Mouse (Mus musculus) midbrain, postnatal 0 days (tissue): ENCODE measurements around the gene Ang5. TPM values are rescaled to one million over a fixed set of nuclear protein-coding genes. Genes with fewer than 3 reads are reported as not detected.
"Not testable (repeated sequence)": the region's sequence is repeated elsewhere in the genome, so short reads cannot be mapped to it uniquely, and the experiment has no call there.

Source experiments
- ATAC-seq: fragments of 200-750 bp; cut with Nextera tagmentation; 2 replicates; pipeline ENCODE4 v1.8.0; 2017; ENCODE audit warnings: moderate number of reproducible peaks, mild to moderate bottlenecking, moderate TSS enrichment, moderate library complexity; ENCODE audit not compliant: low FRiP score
- DNase-seq: peaks from one replicate; pipeline ENCODE4 v3.0.0-alpha.2; 2015; ENCODE audit warnings: low spot score
- H3K27ac ChIP-seq: fragments of 300-500 bp; sonication (generic); 2 replicates; pipeline ENCODE4 v1.5.1; 2014; ENCODE audit warnings: low read depth, mild to moderate bottlenecking, low read length, mixed read lengths
- H3K27me3 ChIP-seq: fragments of 300-500 bp; sonication (generic); 2 replicates; pipeline ENCODE4 v1.6.1; 2014; ENCODE audit warnings: low read length, control low read depth, mixed read lengths; ENCODE audit not compliant: insufficient read depth
- H3K36me3 ChIP-seq: fragments of 300-500 bp; sonication (generic); 2 replicates; pipeline ENCODE4 v1.6.1; 2014; ENCODE audit warnings: low read length, control low read depth, mixed read lengths; ENCODE audit not compliant: insufficient read depth
- H3K4me1 ChIP-seq: fragments of 300-500 bp; sonication (generic); 2 replicates; pipeline ENCODE4 v1.6.1; 2014; ENCODE audit warnings: mild to moderate bottlenecking, control low read depth, antibody characterized with exemption, low read length, mixed read lengths; ENCODE audit not compliant: insufficient read depth
- H3K4me2 ChIP-seq: fragments of 300-500 bp; sonication (generic); 2 replicates; pipeline ENCODE4 v1.6.1; 2014; ENCODE audit warnings: low read depth, mild to moderate bottlenecking, low read length, mixed read lengths; ENCODE audit not compliant: poor library complexity, severe bottlenecking
- H3K4me3 ChIP-seq: fragments of 300-500 bp; sonication (generic); 2 replicates; pipeline ENCODE4 v1.5.1; 2014; ENCODE audit warnings: low read depth, mild to moderate bottlenecking, low read length, moderate library complexity
- H3K9ac ChIP-seq: fragments of 300-500 bp; sonication (generic); replicated peaks from 2 replicates; pipeline ENCODE4 v1.6.1; 2014; ENCODE audit warnings: mild to moderate bottlenecking, low read length, moderate library complexity, mixed read lengths; ENCODE audit not compliant: poor library complexity, severe bottlenecking
- H3K9me3 ChIP-seq: fragments of 300-500 bp; sonication (generic); 2 replicates; pipeline ENCODE4 v1.6.1; 2016; ENCODE audit warnings: low read length, control low read depth
- CTCF ChIP-seq: IDR thresholded peaks from 2 replicates; pipeline ENCODE4 v1.5.1; 2016; ENCODE audit warnings: antibody characterized with exemption, mild to moderate bottlenecking
- WGBS: fragments of 180-500 bp; shearing (Covaris S2); extraction: QIAGEN DNeasy Blood & Tissue Kit; methylation state at CpG from one replicate; pipeline ENCODE4 v1.1.7; 2014; 5-methylcytosine and 5-hydroxymethylcytosine counted together
- polyA plus RNA-seq: library from polyadenylated mRNA; unstranded; fragments of >200 nt; fragmentation: Nextera tagmentation; extraction: Ambion mirVana; gene quantifications from 2 replicates; pipeline ENCODE4 v1.2.1, GENCODE M21; 2015
- total RNA-seq: library from RNA; depleted of rRNA; stranded (reverse); fragments of >200 nt; gene quantifications from 2 replicates; pipeline ENCODE4 v1.2.3, GENCODE M21; 2014; rRNA removed

Ang5 gene
- total and polyA plus RNA-seq, 2 experiments from 2014 or later, result not detected

- Histone ChIP-seq H3K4me3 (no peak within 1 kb of the TSS), H3K27me3 (no peaks in the 10 kb centered on the region), H3K27ac (no peak within 1 kb of the TSS), H3K4me2 (no peak within 1 kb of the TSS), H3K36me3 (no peaks in the 10 kb centered on the region), H3K9me3 (no peaks in the 10 kb centered on the region), H3K9ac (no peak within 1 kb of the TSS), H3K4me1 (no peaks in the 10 kb centered on the region)
- TF ChIP-seq CTCF, result no peak
- 81% methylated on average over 1 of the region's 1 CpGs for WGBS
- ATAC-seq, result no peak
- no peak for DNase-seq
Observed at GRCm38 (mm10) chr14:44002169-44002568, 45.3 kb downstream of the Ang5 start, which contains the start of gene Ang6. Gene Ang6, minus strand, starts transcription at chr14:44002269.

- H3K4me1 ChIP-seq, H3K27me3 ChIP-seq, DNase-seq, ATAC-seq, H3K4me2 ChIP-seq, H3K9me3 ChIP-seq, H3K9ac ChIP-seq, H3K4me3 ChIP-seq, H3K36me3 ChIP-seq, H3K27ac ChIP-seq: not testable (repeated sequence)
- no CpG with 5 or more reads among the region's 1 CpGs for WGBS
Observed at GRCm38 (mm10) chr14:44008021-44008420, 51.2 kb downstream of the Ang5 start.

- H3K4me3 ChIP-seq, H3K4me1 ChIP-seq, H3K9me3 ChIP-seq, H3K36me3 ChIP-seq, H3K9ac ChIP-seq, H3K27ac ChIP-seq, H3K4me2 ChIP-seq, H3K27me3 ChIP-seq, DNase-seq, ATAC-seq: not testable (repeated sequence)
- WGBS, result 51% methylated on average over 2 of the region's 2 CpGs
Observed at GRCm38 (mm10) chr14:44009686-44010085, 52.8 kb downstream of the Ang5 start.

Other genes with a start within 250 kb of the Ang5 start
- gene Gm16506, start 229.6 kb upstream of the Ang5 start, total RNA-seq, result not detected in 2 replicates
- gene Gm16506, start 229.6 kb upstream of the Ang5 start, polyA plus RNA-seq, result not detected in 2 replicates
- not detected in 2 replicates for gene Gm6526, start 209.2 kb upstream of the Ang5 start, total RNA-seq
- not detected in 2 replicates for gene Gm6526, start 209.2 kb upstream of the Ang5 start, polyA plus RNA-seq
- not detected in 2 replicates for gene Gm8180, start 172.3 kb upstream of the Ang5 start, total RNA-seq
- gene Gm8180, start 172.3 kb upstream of the Ang5 start, polyA plus RNA-seq, result not detected in 2 replicates
- gene Ear1, start 81.6 kb upstream of the Ang5 start, total RNA-seq, result not detected in 2 replicates
- not detected in 2 replicates for gene Ear1, start 81.6 kb upstream of the Ang5 start, polyA plus RNA-seq
- gene Ear10, start 33.5 kb upstream of the Ang5 start, total RNA-seq, result not detected in 2 replicates
- gene Ear10, start 33.5 kb upstream of the Ang5 start, polyA plus RNA-seq, result not detected in 2 replicates
- gene Gm8113, start 31.7 kb upstream of the Ang5 start, total RNA-seq, result 1.9 and 2.4 TPM in 2 replicates
- 2.4 and 2.5 TPM in 2 replicates for gene Gm8113, start 31.7 kb upstream of the Ang5 start, polyA plus RNA-seq
- gene Ang6, start 45.2 kb downstream of the Ang5 start, total RNA-seq, result not detected in 2 replicates
- not detected in 2 replicates for gene Ang6, start 45.2 kb downstream of the Ang5 start, polyA plus RNA-seq
- gene Ear2, start 145.6 kb downstream of the Ang5 start, total RNA-seq, result not detected in 2 replicates
- not detected in 2 replicates for gene Ear2, start 145.6 kb downstream of the Ang5 start, polyA plus RNA-seq
- gene Gm3327, start 166.8 kb downstream of the Ang5 start, total RNA-seq, result not detected in 2 replicates
- gene Gm3327, start 166.8 kb downstream of the Ang5 start, polyA plus RNA-seq, result not detected in 2 replicates
- not detected in 2 replicates for gene Gm8212, start 240.6 kb downstream of the Ang5 start, total RNA-seq
- 0.13 TPM in 1 of 2 replicates, not detected in the other for gene Gm8212, start 240.6 kb downstream of the Ang5 start, polyA plus RNA-seq